Mouse (Mus musculus) heart, adult 2 months (tissue): ENCODE data around the gene Uqcc1.

ENCODE experiments used
- CTCF ChIP-seq: fragments of 200-600 bp; IDR thresholded peaks from 2 replicates; pipeline ENCODE4 v1.8.1; 2022; ENCODE audit warnings: antibody characterized with exemption, mild to moderate bottlenecking, moderate library complexity
- EP300 ChIP-seq: fragments of 200-500 bp; IDR thresholded peaks from 2 replicates; pipeline ENCODE4 v1.6.1; 2011; ENCODE audit warnings: low read depth, low read length, control low read depth; ENCODE audit not compliant: insufficient read depth
- POLR2A ChIP-seq: fragments of 200-500 bp; IDR thresholded peaks from 2 replicates; pipeline ENCODE4 v1.6.1; 2011; ENCODE audit warnings: mild to moderate bottlenecking, low read depth, low read length, control low read depth; ENCODE audit not compliant: insufficient read depth

DNA sequence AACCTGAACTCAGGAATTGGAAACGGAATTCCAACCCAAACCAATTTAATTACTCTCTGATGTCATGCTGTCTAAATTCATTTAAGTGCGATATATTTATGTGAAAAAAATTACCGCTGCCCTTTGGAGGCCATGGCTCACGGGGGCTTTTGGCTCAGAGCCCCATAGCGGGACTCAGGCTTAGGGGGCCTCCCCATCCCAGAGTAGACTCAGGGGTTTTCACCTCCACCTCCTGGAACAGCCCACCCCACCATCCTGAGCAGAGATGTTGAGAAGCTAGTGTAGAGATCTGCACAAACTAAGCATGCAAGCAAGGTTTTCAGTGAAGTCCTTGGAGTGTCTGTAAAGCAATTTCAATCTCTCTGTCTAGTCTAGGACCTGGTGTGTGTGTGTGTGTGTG is 15.5 kb upstream of the Uqcc1 start:
- TF ChIP-seq POLR2A, result no peak
- TF ChIP-seq CTCF, result no peak
- TF ChIP-seq EP300, result no peak
